Mouse (Mus musculus): ENCODE results near the gene Pm20d1. TPM values are rescaled to one million over a fixed set of nuclear protein-coding genes. Genes with fewer than 3 reads are reported as not detected.

The Pm20d1 gene
- polyA plus RNA-seq (2012; rRNA removed; ENCODE audit: low replicate concordance) = 2.8 and 7.7 TPM in 2 replicates

DNA sequence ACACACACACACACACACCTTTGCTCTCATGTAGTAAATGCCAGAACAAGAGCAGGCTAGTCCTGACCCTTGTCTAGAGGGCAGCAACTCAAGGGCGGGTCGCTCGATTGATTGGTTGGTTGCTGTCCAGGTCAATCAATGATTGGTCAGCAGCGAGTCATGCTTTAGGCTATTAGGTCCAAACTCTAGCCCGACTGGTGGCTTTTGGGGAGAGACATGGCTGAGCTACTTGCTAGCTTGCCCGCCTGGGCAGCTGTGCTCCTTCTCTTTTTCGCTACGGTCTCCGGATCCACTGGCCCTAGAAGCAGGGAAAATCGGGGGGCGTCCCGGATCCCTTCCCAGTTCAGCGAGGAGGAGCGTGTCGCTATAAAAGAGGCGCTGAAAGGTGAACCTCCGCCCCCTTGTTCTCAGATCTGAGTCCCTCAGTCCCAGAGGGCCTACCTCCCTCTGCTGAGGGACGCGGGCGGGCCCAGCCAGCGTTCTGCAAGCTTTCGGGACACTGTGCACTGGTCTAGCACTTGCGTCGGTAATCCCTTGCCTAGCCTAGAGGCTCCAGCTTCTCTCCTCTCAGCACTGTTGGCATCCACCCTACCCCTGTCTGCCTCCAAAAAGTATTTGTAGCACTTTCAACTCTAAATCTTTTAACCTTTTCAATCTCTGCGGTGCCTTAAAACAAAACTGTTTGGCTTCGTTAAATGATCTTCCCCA is at the start of gene Pm20d1:
Gene Pm20d1, plus strand, starts transcription at position 180 of the 708 bp plus-strand sequence.

DNA sequence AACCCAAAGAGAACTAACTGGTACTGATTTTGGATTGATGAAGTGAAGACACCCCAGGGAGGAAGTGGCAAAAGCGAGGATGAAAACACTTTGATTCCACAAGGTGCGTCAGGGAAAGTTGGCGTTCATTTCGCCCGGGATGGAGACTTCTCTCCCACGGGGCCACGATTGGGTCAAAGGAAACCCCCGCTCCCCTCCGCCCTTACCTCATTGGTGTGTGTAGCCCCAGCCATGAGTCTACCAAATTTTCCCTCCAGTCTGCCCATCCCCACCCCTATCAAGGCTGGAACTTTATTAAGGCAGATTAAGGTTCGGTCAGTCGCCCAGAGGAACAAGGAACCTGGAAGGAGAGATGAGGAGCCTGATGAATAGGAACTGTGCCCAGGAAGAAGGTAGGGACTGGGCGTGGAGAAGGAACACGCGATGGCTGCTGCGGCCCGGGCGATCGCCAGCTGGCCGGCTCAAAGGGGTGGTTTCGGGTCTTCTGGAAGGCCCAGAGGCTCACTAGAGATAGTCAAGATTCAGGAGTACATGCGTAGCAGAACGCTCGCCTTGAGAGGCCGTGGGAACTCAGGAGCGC is 30.1 kb downstream of the Pm20d1 start, which contains the start of gene Slc41a1:
Gene Slc41a1, plus strand, starts transcription at position 287 of the 580 bp plus-strand sequence.

DNA sequence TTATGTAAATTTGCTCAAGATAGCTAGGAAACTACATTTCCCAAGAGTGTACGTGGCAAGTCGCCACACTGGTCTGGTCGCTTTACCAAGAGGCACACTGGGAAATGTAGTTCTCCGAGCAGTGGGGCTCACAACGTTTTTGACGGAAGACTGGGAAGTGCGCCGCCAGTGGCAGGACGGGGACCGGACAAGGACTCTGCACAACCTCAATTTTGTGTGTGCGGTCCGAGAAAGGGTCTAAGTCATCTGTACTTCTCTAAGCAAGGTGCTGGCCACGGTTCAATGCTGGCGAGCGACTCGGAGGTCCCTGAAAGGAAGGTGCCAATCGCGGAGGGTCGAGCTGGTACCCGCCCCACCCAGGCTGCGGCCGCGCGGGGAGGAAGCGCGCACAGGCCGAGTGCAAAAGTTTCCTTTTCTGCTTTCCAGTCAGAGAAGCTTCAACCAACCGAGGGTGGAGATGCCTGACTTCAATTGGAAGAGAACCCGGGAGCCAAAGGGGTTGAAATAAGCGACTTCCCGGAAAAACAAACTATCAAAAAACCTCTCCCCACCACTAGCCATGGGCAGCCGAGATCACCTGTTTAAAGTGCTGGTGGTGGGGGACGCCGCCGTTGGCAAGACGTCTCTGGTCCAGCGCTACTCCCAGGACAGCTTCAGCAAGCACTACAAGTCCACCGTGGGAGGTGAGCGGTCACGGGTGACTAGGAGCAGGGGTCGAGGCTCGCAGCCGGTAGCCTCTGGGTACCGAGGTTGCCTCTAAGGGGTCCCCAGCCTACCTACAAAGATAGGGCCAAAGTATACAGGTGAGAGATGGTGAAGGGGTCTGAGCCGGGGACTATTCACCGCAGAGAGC is 70.1 kb downstream of the Pm20d1 start, which contains the start of gene Rab29:
Gene Rab29, plus strand, starts transcription at position 132 of the 853 bp plus-strand sequence.

Other genes starting within 250 kb of the Pm20d1 start
- not detected in 2 replicates for gene Avpr1b, start 198.1 kb upstream of the Pm20d1 start, polyA plus RNA-seq (2012; rRNA removed; ENCODE audit: low replicate concordance)
- gene Ctse, start 159.1 kb upstream of the Pm20d1 start, polyA plus RNA-seq (2012; rRNA removed; ENCODE audit: low replicate concordance) = 1.8 and 3.6 TPM in 2 replicates
- 10.0 and 23.6 TPM in 2 replicates for gene Rab7b, start 108.7 kb upstream of the Pm20d1 start, polyA plus RNA-seq (2012; rRNA removed; ENCODE audit: low replicate concordance)
- gene Slc26a9, start 53.4 kb upstream of the Pm20d1 start, polyA plus RNA-seq (2012; rRNA removed; ENCODE audit: low replicate concordance) = 4.1 TPM in 1 of 2 replicates, not detected in the other
- 27.0 and 47.0 TPM in 2 replicates for gene Slc41a1, start 30.1 kb downstream of the Pm20d1 start, polyA plus RNA-seq (2012; rRNA removed; ENCODE audit: low replicate concordance)
- gene Rab29, start 69.8 kb downstream of the Pm20d1 start, polyA plus RNA-seq (2012; rRNA removed; ENCODE audit: low replicate concordance) = 33.9 and 49.8 TPM in 2 replicates
- 9.6 and 15.1 TPM in 2 replicates for gene Nucks1, start 113.2 kb downstream of the Pm20d1 start, polyA plus RNA-seq (2012; rRNA removed; ENCODE audit: low replicate concordance)
- 2.2 and 8.4 TPM in 2 replicates for gene Slc45a3, start 165.6 kb downstream of the Pm20d1 start, polyA plus RNA-seq (2012; rRNA removed; ENCODE audit: low replicate concordance)
- gene Elk4, start 210.2 kb downstream of the Pm20d1 start, polyA plus RNA-seq (2012; rRNA removed; ENCODE audit: low replicate concordance) = 23.7 and 31.1 TPM in 2 replicates

All from subcutaneous adipose tissue, adult 2 months (tissue).